Mouse (Mus musculus) brain, embryonic 14.5 days (tissue): ENCODE data around the gene Scube2. TPM values are rescaled to one million over a fixed set of nuclear protein-coding genes. Genes with fewer than 3 reads are reported as not detected.

Experiments used
- DNase-seq: peaks from one replicate; pipeline ENCODE4 v3.0.0-alpha.2; 2011; ENCODE audit warnings: low read depth
- CTCF ChIP-seq: fragments of 200-500 bp; IDR thresholded peaks from 2 replicates; pipeline ENCODE4 v1.5.1; 2012; ENCODE audit warnings: inconsistent platforms, mild to moderate bottlenecking, moderate library complexity, borderline replicate concordance; ENCODE audit not compliant: insufficient read depth, insufficient read length; ENCODE audit errors: extremely low read depth
- POLR2A ChIP-seq: fragments of 200-500 bp; IDR thresholded peaks from 2 replicates; pipeline ENCODE4 v1.6.1; 2012; ENCODE audit warnings: mild to moderate bottlenecking, inconsistent platforms, borderline replicate concordance; ENCODE audit not compliant: poor library complexity, insufficient read depth, insufficient read length, severe bottlenecking; ENCODE audit errors: extremely low read depth
- polyA plus RNA-seq: library from polyadenylated mRNA; depleted of rRNA; stranded (reverse); fragments of >200 nt; gene quantifications from 2 replicates; pipeline ENCODE4 v1.2.3, GENCODE M21; 2012; rRNA removed

The Scube2 gene
- polyA plus RNA-seq, 1 experiment: 1.5 TPM

DNA sequence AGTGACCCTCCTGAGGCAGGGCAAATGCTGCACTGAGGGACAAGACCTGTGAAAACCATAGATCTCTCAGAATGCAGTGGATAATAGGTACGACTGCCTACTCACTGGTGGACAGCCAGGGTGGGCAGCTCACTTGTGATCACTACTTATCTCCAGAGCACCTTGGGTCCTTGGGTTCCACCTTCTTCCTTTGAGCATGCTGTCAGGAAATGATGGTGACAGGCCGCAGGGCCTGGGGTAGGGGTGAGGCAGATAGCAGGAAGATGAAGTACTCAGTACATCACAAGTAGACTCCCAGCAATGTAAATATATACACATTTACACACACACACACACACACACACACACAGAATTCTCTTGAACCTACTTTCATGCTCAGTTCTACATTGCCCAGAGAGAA lies 77.6 kb downstream of the Scube2 start:
- TF ChIP-seq CTCF: no peak
- no peak for DNase-seq

DNA sequence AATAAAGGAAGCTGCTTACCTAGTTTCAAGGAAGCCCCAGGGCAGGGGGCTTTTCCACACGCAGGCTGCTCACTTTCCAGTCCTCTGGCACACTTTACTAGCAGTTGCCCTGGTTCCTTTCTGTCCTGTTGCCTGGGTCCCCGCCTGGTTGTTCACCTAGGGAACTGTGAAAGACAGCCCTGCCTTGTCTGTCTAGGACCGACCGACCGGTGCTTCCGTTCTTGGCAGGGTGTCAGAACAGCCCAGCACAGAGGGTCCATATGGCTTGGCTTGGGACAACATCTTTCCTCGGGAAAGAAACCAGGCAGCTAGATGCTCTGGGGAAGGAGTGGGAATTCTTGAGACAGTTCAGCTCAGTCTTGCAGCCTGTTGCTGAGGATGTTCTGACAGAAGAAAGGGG lies 82.2 kb downstream of the Scube2 start:
- peak; percentile 67 for DNase-seq
- TF ChIP-seq CTCF: no peak
- no peak for TF ChIP-seq POLR2A

DNA sequence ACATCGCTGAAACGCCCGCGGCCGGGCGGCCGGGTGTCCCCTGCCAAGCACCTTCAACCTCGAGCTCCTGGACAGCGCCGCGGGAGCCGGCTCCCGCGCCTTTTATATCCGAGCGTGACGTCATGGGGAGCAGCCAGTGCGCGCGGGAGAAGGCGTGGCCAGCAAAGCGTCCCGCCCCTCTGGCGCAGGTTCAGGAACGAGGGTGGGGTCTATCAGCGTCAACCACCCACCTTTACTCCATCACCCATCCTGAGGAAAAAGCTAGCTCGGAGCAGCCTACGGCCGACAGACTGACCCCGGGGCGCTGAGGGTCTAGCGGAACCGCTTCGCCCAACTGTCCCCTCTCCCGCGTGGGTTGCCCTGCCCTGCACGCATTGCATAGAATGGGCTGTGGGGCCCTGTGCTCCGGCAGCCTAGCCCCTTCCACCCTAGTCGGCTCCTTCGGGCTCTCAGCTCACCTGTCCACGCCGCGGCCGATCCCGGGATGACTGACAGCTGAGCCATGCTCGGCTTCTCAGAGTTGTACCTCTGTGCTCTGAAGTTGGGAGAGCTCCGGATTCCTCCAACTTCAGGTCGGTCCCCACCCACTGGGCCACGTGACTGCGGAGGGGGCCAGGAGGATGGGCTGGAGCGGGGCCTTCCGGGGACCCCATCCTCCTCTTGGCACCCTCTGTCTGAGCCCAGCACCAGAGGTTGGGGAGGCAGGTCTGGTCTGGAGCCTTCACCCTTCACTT lies 83.8 kb downstream of the Scube2 start, which contains the start of gene Nrip3:
Gene Nrip3, minus strand, starts transcription at position 556 of the 734 bp plus-strand sequence.
- TF ChIP-seq POLR2A: no peak
- TF ChIP-seq CTCF: no peak
- peak; percentile 88 for DNase-seq

DNA sequence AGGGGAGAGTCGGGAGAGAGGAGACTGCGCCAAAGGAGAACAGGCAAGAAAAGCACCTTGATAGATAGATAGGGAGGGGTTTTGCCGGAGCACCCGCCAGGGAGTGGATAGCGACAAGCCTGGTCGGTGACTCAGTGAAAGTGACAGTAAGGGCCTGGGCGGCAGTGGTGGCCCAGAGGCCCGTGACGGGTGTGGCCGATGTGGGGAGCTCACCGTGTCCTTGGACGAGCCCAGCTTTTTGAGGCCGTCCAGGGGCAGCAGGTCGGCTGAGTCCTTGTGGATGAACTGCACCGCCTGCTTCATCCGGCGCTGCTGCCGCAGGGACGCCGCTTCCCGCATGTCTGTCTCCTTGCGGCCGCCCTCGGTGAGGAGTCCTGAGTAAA lies 84.4 kb downstream of the Scube2 start:
- DNase-seq: no peak
- no peak for TF ChIP-seq CTCF
- TF ChIP-seq POLR2A: no peak

DNA sequence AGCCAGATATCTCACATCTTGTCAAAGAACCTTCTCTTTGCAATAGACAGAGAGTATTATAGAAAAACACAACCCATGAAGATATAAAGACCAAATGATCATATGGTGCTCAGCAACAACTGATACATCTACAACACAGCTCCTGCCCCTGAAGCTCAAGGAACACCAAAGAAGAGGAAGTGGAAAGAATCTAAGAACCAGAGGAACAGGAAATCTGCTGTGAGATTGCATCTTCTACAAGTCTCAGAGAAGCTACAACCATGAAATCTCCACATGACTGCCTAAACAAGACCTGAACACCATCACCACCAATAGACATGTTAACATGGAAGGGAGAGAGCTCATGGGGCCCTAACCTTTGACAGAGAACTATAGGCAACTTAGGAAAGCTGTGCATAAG lies 93.2 kb downstream of the Scube2 start:
- no peak for TF ChIP-seq POLR2A
- no peak for TF ChIP-seq CTCF
- no peak for DNase-seq

DNA sequence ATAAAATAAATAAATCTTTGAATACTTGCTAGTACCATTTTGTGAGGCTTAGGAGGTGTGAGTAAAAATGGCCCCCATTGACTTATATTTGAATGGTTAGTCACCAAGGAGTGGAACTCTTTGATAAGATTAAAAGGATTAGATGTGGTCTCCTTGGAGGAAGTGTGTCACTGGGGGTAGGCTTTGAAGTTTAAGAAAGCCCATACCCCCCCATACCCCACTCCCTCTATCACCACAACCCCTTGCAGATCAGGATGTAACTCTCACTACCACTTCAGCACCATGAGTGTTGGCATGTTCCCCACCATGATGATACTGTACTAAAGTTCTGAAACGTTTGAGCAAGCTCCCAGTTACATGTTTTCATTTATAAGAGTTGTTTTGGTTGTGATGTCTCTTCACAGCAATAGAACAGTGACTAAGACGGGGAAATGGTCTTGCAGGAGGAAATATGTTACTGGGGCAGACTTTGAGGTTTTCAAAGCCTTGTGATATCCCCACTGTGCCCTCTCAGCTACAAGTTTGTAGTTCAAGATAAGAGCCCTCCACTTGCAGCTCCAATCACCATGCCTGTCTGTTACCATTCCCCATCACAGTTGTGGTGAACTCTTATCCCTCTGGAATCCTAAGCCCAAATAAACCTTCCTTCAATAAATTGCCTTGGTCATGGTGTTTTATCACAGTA lies 96.6 kb downstream of the Scube2 start:
- TF ChIP-seq POLR2A (no peak), CTCF (no peak)
- no peak for DNase-seq

DNA sequence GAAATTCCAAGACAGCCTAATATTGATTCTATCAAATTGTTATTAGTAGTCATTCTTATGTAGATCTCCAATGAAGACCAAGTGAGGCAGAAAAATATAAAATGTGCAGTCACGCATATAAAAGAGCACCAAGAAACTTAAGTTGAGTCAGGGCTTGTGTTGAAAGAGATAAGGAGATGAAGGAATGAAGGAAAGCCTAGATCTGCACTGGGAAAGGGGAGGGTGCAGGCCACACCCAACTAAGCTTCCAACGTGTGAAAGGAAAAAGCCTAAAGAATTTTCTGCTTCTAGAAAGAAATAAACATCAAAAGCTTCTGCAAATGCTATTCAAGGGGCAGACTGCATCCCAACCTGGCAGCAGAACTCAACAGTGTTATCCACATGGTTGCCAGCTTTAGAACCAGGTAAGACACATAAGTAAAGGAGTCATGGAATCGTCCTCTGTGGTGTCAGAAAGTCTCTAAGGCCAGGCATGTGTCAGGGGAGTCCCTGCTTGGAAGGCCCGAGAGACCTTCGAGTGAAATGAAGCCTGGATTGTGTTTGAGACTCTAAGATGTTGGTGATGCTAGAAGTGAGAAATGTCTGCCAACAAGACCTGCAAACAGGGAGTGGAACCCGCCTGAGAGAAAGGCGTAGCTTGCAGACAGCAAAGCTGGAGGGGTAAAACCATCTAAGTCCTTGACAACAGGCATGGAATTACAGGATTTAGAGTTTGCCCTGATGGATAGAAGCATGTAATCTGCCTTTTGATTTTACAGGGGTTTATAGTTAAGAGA lies 97.7 kb downstream of the Scube2 start:
- DNase-seq: no peak
- no peak for TF ChIP-seq POLR2A
- no peak for TF ChIP-seq CTCF

DNA sequence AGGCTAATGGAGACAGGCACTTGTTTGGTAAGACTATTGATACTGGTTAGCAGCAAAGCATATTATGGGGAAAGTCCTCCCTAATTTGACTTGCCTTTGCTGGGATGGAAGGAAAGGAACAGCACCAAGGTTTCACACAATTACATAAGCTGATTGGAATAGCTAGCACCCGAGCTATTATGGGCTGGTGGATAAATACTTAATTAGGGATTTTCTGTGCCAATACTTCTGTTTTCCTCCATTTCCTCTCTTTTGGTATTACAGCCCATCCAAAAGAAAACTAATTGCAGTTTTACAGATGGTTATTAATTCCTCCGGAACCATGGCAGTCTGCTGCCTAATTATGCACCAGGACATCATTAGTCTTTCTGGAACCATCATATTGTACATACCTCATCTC lies 101.5 kb downstream of the Scube2 start:
- TF ChIP-seq POLR2A: no peak
- no peak for TF ChIP-seq CTCF
- DNase-seq: peak; percentile 78

DNA sequence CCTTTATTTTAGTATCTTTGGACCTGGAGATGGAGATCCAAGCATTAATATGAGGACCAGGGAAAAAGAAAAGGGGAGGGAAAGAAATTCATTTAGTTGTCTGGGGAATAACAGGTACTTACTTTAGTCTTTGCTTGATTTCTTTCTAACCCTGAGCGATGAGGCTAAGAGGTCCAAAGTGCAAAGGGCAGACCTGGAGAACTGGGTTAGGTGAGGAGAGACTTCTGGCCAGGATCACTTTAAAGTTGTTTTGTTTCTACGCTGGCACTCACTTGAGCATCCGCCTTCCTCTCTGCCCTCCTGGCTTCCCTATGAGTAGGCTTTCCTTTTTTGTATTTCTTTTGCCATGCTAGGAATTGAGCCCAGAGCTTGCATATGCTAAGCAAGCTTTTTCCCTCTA lies 109.2 kb downstream of the Scube2 start:
- TF ChIP-seq POLR2A (no peak), CTCF (no peak)
- no peak for DNase-seq

DNA sequence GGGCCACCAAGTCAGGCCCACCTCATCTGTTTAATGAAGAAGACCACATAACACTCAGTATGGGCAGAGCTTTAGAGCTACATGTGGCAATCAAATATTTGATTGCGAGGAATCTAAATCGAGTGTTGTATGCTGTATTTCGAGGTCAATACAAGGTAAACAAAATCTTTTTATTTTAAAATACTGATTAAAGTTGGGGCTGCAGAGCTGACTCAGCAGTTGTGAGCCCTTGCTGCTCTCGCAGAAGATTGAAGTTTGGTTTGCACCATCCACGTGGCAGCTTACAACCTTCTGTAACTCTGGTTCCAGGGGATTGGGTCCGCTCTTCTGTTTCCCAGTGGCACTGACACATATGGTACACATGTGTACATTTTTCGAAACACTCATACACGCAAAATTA lies 111.4 kb downstream of the Scube2 start:
- DNase-seq: no peak
- TF ChIP-seq CTCF (no peak), POLR2A (no peak)

DNA sequence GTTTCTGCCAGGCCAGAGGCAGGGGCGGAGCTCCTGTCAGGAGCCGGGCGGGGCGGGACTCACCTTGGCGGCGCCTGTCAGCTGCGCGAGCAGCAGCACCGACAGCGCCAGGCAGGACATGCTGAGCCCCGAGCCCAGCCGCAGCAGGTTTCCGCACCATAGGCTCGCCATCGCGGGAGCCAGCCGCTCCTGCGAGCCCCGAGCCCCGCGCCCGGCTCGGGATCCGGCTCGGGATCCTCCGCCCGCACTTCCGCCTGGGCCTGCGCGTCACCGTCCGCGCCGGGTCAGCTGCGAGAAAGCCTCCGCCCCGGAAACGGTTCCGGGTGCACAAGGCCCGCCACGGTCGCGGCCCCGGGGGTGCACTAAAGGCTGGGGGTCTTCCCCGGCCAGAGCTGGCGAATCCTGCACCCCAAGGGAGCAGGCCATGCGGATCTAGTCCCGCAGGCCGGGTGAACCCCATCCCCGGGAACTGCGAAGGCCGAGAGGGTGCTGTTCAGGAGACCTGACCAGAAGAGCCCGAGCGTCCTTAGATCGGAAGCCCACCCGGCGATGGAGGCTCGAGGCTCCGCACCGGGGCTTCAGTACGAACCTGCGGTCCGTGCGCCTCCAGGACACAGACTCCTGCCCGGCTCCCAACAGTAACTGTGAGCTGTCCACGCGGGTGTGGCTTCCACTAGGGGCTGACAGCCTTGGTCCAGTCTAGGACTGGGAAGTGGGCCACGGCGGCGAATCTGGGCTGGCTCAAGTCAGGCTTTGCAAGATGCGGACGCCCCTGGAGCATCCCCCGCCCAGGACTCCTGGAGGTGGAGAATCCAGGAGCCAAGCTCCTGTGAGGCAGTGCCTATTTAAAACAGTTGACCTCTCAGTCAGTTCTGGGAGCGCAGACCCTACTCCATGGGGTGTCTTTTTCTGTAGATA lies 113.2 kb downstream of the Scube2 start, which contains the start of gene Tmem9b:
Gene Tmem9b, minus strand, starts transcription at position 868 of the 918 bp plus-strand sequence.
- TF ChIP-seq CTCF (no peak), POLR2A (peak; percentile 90)
- DNase-seq: peak; percentile 88

DNA sequence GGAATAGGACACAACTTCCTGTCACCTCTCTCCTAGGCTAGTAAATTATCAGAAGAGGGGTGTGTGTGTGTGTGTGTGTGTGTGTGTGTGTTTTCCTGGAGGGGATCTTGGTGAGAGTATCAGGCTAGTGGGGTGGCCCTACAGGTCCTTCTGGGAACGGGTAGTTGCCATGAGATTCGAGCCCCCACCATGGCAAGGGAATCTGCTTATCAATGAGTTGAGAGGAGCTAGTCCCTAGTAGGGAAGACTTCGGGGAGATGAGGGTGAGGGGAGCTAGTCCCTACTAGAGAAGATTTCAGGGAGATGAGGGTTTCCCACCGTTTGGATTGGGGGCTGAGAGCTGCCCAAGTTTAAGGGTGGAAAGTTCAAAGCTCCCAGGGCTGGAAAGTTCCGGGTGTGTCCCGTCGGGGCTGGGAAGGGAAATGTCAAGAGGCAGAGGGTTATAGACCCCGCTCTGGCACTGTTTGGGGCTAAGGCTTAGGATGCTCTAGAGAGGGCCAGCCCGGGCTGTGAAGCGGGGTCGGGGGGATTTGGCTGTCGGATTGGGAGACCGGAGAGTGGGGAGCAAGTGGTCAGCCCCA lies 114.0 kb downstream of the Scube2 start:
- peak; percentile 5 for DNase-seq
- TF ChIP-seq POLR2A (no peak), CTCF (no peak)

Other genes with a start within 250 kb of the Scube2 start
- gene St5, start 162.1 kb downstream of the Scube2 start, polyA plus RNA-seq: 17.6 and 26.6 TPM in 2 replicates
- gene Akip1, start 162.0 kb downstream of the Scube2 start, polyA plus RNA-seq: 11.1 and 12.0 TPM in 2 replicates
- 0.26 and 0.32 TPM in 2 replicates for gene BC051019, start 141.8 kb downstream of the Scube2 start, polyA plus RNA-seq
- gene Ascl3, start 134.0 kb downstream of the Scube2 start, polyA plus RNA-seq: 0.11 and 0.14 TPM in 2 replicates
- 64.2 and 69.0 TPM in 2 replicates for gene Tmem9b, start 112.8 kb downstream of the Scube2 start, polyA plus RNA-seq
- 2.6 and 3.2 TPM in 2 replicates for gene Nrip3, start 83.7 kb downstream of the Scube2 start, polyA plus RNA-seq
- gene Dennd5a, start 94.8 kb upstream of the Scube2 start, polyA plus RNA-seq: 153 and 157 TPM in 2 replicates
- 47.2 and 52.4 TPM in 2 replicates for gene Tmem41b, start 121.2 kb upstream of the Scube2 start, polyA plus RNA-seq
- 44.5 and 54.3 TPM in 2 replicates for gene Ipo7, start 152.6 kb upstream of the Scube2 start, polyA plus RNA-seq
- gene Zfp143, start 195.5 kb upstream of the Scube2 start, polyA plus RNA-seq: 24.1 and 25.2 TPM in 2 replicates